Mouse (Mus musculus) kidney, adult 8-10 months (tissue): ENCODE results near the gene Mas1.
"Not testable (repeated sequence)": the region's sequence is repeated elsewhere in the genome, so short reads cannot be mapped to it uniquely, and the experiment has no call there.

Source experiments
- DNase-seq, 2 experiments: peaks; one replicate each; pipeline ENCODE4 v3.0.0; 2022

Mas1 gene

DNA sequence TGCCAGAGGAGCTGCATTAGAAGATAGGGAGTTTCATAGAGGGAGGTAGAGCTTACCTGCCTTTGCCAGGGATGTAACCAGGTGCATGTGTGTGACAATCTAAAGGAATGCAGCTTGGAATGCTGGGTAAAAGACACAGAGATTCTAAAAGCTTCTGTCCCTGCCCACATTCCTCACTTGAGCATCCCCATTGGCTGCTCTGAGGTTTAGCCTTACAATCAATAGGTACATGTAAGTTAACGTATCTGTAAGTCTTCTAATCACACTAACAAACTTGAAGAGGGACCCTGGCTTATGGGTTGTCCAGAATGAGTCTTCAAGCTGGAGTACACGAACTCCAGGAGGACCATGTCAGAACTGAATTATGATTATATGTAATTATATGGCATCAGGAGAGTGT is at the start of gene Mas1:
Mas1 (minus strand) TSS at position 101 of the 400 bp plus-strand sequence.
- no peak for DNase-seq

DNA sequence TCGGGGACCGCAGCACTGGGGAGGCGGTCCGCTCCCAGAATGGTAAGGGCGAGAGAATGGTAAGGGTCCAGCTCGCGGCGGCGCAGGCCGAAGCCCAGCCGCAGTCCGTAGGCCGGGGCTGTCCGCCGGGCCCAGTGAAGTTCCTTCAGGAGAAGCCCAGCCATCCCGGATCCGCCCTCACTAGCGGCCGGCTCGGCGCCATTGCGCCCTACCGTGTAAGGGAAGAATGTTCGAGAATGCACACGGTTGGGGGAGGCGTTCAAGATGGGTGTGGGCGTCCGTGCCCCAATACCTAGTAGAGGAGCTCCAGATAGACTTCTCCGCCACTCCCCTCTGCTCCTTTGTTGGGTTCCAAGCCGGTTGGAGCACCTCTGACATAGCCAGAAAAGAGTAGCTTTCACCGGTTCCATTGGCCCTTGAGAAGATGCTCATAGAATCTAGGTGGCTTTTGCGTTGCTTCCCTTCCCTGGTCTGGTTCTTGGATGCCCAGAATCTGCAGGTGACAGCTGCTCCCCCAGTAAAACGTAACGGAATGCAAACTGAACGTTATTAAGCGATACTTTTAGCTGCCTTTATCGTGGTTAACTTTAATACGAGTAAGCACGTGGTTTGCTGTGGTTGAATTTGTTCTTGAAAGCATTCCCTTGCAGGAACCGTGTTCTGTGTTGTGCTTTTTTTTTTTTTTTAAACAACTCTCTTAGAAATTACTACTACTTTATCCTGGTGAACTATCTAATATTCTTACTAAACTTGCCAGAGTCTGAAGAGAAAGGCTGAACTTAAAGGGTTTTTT is 48.8 kb upstream of the Mas1 start:
- DNase-seq, result no peak

DNA sequence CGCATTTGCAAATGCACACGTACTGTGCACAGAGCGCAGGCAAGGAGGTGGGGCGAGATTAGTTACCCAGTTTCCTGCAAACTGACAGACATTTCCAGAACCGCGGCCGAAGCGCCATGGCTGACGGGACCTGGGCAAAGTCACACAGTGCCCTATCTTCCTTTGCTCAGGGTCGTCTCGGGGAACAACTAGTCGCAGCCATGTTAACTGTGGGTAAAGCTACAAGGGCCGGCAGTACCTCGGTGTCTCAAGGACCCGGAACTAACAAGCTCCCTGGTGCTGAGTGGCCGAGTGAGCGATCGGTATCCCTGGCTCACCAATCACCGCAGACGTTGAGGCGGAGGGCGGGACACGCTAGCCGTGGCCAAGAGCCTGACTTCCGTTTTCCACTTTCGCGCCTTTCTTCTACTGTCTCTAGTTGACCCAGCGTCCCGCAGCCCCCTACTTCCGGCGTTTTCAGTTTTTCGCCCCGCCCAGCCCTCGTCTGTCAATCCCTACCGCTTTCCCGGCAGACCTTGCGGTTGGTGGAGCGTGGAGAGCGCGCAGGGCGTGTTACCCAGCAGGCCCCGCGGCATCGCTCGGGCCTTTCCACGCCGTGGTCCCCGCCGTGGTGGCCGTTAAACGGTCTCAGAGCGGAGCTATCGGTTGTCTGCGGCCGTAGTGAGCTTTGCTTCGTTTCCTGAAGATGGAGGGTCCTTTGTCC is 48.1 kb upstream of the Mas1 start, which contains the start of gene Mrpl18:
Mrpl18 (minus strand) TSS at position 465 of the 703 bp plus-strand sequence.
- DNase-seq, result peak; percentile 99 to 100

- DNase-seq, result peak in 1 of 2 experiments; percentile 28
These were observed 47.5 kb upstream of the Mas1 start, which contains the start of gene Tcp1 for GRCm38 (mm10) chr17:12915488-12915880. TSS of gene Tcp1 (plus strand) at chr17:12915701.

- no peak for DNase-seq
These were observed 42.4 kb upstream of the Mas1 start for GRCm38 (mm10) chr17:12910391-12910790.

GRCm38 (mm10) chr17:12909361-12910280 is 41.7 kb upstream of the Mas1 start, which contains the start of gene Pnldc1:
TSS of gene Pnldc1 (minus strand) at chr17:12910230.
- no peak for DNase-seq

DNA sequence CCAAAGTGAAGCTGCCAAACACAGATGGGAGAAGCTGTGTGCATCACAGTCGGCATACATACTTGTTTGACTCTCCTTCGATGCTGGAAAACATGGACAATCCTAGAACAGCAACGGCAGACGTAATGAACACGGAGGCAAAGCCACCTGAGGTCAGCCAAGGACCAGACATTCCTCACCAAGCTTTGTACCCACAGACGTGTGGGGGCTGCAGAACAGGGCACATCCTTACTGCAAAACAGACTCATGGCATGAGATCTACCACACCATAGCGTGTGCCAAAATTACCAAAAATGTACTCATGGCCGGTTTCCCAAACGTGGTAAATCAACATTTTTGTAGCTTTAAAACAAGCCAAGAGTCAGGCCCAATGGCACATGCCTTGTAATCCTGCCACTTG is 38.5 kb upstream of the Mas1 start:
- no peak for DNase-seq

DNA sequence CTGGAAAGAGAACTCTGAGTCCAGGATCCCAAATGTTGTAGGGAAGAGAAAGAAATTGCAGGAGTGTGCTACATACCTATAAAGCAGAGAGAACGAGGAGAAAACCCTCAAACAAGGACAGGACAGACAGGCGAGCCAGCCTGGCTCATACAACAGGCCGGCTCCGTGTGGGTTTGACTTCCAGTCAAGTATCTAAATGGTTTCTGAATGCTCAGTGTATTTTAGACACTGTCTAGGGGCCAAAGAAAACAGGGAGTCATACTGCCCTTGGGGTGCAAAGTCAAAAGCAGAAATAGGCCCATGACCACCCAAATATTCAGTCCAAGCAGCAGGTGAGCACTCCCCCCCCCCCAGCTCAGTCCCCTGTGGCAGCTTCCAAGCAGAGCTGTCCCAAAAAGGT is 37.9 kb upstream of the Mas1 start:
- no peak for DNase-seq

- DNase-seq, result no peak
These were observed 36.4 kb upstream of the Mas1 start for GRCm38 (mm10) chr17:12904349-12904748.

DNA sequence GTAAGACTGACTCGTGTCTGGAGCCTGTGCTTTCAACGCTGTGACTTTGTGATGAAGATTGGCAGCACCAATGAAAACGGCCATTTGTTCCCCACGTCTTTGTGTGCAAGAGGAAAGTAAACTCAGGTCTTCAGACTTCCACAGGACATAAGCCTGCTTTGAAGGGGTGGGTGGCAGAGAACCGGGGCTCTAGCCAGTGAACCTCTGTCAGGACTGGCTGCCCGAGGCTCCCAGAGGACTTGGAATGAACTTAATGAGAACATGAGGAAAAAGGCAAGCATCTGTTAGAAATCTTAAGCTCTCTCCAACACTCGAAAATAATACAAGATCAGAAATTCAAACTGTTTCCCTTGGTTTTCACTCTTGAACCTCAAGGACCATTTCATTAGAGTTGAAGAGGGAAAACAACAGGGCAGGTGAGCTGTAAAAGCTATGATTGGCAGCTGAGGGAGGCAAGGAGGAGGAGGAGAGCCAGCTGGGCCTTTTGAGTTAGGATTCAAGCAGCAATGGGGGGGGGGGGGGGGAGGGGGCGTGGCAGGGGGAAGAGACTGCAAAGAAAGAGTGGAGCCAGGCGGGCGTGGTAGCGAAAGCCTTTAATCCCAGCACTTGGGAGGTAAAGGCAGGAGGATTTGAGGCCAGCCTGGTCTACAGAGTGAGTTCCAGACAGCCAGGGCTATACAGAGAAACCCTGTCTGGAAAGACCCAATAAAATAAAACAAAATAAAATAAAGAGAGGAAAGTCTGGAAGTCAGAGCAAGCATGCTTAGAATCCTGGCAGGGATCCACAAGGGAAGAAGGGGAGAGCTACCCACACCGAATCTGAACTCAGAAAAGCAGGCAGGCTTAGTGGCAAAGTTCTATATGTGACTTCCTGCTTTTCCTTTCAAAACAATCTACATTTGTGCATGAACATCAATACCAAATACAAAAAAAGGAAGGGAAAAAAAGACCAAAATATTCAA is 35.7 kb upstream of the Mas1 start:
- no peak for DNase-seq

- no peak for DNase-seq
These were observed 34.3 kb upstream of the Mas1 start for GRCm38 (mm10) chr17:12902291-12902690.

DNA sequence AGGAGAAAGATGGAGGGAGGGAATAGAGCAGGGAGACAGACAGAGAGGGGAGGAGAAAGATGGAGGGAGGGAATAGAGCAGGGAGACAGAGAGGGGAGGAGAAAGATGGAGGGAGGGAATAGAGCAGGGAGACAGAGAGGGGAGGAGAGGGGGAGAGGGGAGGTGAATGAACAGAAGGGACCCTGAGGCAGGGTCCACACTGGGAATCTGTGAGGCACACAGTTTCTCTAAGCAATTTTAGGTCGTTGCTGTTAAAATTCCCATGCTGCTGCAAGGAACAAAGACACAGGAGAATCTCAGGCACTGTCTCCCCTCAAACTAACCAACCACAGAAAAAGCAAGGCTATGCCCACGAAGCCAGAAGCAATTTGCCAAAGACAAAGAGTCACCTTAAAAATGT is 30.7 kb upstream of the Mas1 start:
- not testable (repeated sequence) for DNase-seq

GRCm38 (mm10) chr17:12897674-12898073 is 29.7 kb upstream of the Mas1 start:
- no peak for DNase-seq

DNA sequence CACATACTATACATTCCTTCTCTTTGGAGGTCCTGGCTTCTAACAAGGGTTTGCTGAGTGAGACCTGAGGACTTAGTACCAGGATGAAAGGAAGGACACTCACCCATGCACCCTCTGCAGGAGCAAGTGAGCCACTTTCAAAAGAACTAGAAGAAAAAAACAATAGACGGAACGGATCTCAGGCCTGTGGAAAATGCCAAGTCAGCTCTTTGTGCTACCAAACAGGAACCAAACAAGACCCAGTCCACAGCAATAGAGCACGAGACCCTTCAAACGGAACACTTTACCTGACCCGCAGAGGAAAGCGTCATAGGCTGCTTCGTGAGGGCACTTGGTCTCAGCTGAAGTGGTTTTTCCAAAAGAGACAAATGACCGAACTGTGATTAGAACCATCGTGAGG is 24.1 kb upstream of the Mas1 start:
- DNase-seq, result no peak

DNA sequence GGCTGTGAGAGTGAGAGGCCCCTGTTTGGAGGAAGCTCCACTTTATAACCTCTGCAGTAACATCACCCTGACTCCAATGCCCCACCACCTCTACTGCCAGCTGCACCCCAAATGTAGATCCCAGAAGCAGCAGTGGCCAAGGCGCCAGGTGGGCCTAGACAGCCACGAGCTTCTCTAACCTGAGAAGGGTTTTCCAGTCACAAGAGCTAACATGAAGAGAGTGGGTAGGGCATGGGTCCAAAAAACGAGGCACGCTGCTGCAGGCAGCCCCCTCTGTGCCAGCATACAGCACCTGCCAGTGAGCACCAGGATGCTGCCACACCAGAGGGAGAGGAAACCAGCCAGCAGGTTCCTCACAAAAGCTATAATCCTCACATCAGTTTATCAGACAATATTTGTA is 23.1 kb upstream of the Mas1 start:
- no peak for DNase-seq

DNA sequence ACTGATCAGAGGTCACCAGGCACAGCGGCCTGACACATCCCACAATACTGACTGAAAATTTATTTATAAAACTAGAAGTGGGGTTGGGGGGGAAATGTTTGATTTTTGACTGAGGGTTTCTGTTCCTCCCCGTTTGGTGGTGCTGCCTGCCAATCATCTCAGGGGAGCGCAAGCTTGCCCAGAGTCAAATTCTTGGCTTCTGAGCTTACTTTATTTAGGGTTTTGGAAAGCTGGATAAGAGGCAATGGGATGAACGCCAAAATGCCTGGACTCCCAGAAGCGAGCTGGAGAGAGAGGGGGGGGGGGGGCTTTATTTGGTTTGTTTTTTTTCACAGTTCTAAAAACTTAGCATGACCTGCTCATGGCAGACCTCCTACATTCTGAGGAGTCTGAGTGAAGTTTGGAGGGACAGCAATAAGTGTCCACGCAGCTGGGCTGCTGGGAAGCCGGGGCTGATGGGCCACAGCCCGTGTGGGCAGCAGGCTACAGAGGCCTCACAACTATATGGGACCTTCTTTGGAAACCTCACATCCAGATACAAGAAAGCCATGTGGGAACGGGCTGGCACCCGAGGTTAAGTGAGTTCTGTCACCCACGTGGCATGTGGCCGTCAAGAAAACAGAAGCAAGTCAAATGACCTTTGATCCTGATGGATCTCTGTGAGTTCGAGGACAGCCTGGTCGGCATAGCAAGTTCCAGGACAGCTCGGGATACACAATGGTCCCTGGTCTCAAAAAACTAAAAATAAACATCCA is 19.3 kb upstream of the Mas1 start:
- no peak for DNase-seq

- no peak for DNase-seq
These were observed 18.7 kb upstream of the Mas1 start for GRCm38 (mm10) chr17:12886620-12887019.

GRCm38 (mm10) chr17:12881216-12881615 is 13.3 kb upstream of the Mas1 start:
- DNase-seq, result no peak

GRCm38 (mm10) chr17:12880178-12880577 is 12.2 kb upstream of the Mas1 start:
- peak; percentile 77 to 91 for DNase-seq

GRCm38 (mm10) chr17:12875734-12876133 is 7.8 kb upstream of the Mas1 start, which contains the start of gene Mrgprh:
TSS of gene Mrgprh (plus strand) at chr17:12876034.
- DNase-seq, result no peak
